Mouse (Mus musculus): ENCODE measurements around the gene Sfswap. TPM values are rescaled to one million over a fixed set of nuclear protein-coding genes. Genes with fewer than 3 reads are reported as not detected.
"Not testable (repeated sequence)": the region's sequence is repeated elsewhere in the genome, so short reads cannot be mapped to it uniquely, and the experiment has no call there.

Gene Sfswap
- total RNA-seq (2021): 100 to 1,000 TPM in 1 of 2 experiments, 10 to 100 TPM in 1; 69.5 to 115 TPM

DNA sequence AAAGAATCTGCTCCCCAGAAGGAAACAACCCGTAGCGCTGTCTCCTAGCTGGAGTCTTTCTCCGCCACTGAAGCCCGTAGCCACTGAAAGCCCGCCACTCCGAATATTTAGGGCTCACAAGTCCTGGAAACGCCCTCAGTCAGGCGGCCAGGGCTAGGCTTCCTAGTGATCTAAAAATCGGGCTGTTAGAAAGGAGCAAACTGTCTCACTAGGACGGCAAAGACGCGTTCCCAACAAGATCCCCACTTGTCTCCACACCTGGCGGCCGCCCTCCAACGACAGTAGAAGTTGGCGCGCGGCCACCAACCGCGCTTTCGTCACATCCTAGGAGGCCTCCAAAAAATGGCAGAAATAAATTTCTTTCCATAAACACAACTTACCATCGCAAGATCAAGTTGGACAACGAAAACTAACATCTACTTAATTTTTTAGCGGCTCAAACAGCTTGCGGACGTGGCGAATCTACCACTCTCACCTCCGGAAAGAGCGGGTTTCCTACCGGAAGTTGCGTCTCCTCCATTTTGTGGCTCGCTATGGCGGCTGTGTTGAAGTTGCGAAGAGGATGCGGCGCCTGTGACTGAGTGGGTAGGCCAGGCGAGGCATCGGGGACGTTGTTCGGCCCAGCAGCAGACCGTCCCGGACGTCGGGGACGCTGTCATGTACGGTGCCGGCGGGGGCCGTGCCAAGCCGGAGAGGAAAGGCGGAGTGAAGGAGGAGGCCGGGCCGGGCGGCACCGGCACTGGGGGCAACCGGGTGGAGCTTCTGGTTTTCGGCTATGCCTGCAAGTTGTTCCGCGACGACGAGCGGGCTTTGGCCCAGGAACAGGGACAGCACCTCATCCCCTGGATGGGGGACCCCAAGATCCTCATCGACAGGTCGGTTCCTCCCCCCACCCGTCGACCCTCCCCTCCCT is at the start of gene Sfswap:
Gene Sfswap (plus strand): TSS at position 500 of the 913 bp plus-strand sequence.
- intact Hi-C loops (cut with DNase I): loop anchor here (5.0 to 10.0 kb wide), 2 partner anchors 81 to 164 kb away; partner anchors contain the start of gene Mmp17
- peak; percentile 87 to 89 for DNase-seq (ENCODE audit: low spot score in 2 of 2)

DNA sequence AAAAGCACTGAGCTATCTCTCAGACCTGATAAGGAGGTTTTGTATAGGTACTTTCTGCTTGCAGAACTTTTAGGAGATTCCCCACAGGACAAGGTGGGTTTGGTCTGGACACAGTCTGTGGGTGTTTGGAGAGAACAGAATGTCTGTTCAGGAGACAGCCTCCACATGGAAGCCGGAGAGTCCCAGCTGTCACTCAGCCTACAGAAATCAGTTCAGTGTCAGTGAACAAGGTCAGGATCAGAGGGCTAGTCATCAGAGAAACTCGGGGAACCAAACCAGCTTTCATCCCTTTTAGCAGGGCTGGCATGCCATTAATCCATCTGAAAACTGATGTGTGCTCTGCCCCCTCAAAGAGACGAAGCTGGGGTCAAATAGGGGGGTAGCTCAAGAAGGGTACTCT is 48.5 kb upstream of the Sfswap start:
- no peak for DNase-seq (ENCODE audit: low spot score in 2 of 2)
- intact Hi-C loops (cut with DNase I): no loop called here

DNA sequence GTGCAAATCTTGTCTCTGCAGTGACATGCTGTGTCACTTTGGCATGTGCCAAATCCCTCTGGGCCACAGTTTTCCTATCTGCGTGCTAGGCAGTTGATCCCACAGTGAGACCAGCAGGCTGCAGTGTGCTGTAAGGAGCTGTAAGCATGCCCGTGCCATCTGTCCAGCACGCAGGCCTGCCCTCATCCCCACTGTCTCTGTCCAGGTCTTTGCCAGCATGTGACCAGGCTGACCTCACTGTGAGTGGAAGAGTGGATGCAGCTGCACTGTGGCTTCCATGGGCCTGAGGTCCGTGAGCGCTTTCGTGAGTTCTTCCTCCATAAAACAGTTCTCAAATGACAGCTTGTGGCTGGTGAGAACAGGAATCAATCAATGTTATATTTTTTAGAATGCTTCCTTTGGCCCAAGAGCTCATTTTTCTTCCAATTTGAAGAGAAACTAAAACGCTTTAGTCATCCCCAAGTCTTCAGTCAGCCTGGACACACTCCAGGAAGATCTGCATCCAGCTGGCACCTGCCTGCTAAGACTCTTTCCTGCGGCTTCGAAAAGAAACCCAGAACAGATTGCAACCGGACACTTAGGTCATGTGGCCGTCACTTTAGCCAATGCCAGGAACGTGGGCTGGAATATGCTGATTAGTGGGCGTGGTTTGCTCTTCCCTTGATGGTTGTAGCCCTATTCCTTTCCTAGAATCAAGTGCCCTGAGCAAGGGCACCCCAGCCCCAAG is 46.1 kb upstream of the Sfswap start:
- DNase-seq (ENCODE audit: low spot score in 2 of 2): peak; percentile 79 to 81
- intact Hi-C loops (cut with DNase I): no loop called here

DNA sequence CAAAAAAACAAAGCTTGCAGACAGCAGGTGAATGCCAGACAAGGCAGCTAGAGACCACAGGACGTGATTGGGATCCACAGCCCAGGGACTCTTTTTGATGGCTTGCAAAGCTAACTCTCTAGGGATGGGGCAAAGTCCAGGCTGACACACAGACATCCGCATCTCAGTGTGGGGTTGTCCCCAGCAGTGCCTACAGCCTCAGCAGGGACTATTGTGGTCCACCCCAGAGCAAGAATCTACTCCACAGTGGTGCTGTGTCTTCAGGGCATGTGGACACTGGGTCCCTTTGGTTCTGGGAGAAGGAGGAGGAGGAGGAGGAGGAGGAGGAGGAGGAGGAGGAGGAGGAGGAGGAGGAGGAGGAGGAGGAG is 45.5 kb upstream of the Sfswap start:
- no peak for DNase-seq (ENCODE audit: low spot score in 2 of 2)
- intact Hi-C loops (cut with DNase I): no loop called here

DNA sequence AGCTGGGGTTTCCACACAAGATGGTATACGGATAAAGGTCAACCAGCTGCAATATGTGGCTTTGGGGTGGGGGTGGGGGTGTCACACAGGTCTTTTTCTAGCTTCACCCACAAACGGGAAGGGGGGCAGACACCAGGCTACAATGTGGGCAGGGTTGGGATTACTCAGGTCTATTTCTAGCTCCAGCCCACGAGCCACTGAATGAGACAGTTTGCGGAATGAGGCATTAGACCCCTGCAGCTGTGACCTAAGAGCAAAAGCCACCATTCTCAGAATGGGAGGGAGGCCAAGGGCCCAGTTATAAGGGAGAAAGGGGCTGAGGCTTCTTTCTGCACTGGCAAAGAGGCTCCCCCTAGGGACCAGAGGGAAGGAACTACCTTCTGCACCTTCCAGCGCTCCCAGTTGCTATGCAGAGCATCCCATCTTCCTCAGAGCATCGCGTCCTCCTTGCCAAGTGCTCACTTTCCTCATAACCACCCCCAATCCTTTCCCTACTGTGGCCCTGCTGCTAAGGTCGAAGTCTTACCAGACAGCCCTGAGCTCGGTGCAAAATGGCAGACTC is 44.4 kb upstream of the Sfswap start:
- no peak for DNase-seq (ENCODE audit: low spot score in 2 of 2)
- intact Hi-C loops (cut with DNase I): no loop called here

DNA sequence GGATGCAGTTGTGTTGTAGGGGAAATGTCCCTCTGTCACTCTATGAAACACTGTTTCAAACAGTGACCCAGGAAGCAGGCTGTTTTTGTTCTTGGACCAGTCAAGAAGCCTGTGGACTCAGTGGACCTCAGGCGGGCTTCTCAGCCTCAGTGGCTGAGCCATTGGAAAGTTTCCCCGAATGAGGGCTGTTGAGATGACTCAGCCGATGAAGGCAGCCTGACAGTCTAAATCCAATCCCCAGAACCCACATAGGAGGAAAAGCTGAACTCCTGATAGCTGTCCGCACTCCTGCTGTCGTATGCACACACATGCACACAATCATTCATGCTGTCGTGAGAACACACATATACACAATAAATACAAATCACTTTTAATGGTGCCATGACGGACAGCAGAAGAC is 42.9 kb upstream of the Sfswap start:
- no peak for DNase-seq (ENCODE audit: low spot score in 2 of 2)
- intact Hi-C loops (cut with DNase I): no loop called here

DNA sequence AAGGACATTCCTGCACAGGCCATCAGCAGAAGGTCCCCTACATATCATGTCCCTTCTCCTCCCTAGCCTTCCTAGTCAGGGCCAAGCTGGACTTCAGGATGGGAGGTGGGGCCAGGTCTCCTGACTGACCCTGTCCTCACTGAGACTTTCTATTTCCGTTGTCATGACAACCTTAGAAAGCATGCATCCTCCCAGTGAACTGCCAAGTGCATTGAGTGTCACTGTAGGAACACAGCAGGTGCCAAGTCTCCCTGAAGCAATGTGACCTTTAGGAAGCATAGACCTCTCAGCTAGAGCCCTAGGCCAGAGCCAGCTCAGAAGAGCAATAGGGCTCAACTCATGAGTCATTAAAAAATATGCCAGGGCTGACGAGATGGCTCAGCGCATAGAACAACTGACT is 42.5 kb upstream of the Sfswap start:
- intact Hi-C loops (cut with DNase I): no loop called here
- no peak for DNase-seq (ENCODE audit: low spot score in 2 of 2)

DNA sequence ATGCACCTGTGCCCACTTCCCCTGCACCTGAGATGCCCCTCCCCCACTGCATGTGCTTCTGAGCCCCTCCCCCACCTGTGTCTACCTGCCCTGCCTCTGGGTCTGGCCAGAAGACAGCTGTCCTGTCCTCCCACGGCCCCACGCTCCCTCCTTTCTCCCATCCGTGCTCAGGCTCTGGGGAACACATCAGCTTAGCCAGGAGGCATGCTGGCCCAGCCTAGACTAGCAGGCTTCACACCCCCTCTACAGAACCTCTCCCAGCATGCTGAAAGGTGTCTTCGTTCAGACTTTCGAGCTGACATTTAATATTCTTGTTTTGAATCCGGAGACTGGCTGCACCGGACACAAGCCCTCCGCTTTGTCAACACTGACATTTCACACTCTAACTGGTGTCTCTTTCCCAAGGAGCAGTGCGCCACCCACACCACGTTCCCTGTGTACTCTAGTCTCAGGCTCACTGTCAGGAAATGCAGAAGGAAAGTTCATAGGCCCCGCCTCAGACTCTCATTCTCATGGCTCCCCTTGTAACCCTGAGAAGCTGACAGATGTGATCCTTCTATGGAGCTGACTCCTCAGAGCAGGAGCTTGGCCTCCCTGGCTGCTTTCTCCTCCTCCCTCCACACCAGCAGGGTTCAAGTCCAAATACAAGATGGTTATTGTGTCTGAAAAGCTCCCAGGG is 40.1 kb upstream of the Sfswap start:
- intact Hi-C loops (cut with DNase I): no loop called here
- DNase-seq (ENCODE audit: low spot score in 2 of 2): no peak

DNA sequence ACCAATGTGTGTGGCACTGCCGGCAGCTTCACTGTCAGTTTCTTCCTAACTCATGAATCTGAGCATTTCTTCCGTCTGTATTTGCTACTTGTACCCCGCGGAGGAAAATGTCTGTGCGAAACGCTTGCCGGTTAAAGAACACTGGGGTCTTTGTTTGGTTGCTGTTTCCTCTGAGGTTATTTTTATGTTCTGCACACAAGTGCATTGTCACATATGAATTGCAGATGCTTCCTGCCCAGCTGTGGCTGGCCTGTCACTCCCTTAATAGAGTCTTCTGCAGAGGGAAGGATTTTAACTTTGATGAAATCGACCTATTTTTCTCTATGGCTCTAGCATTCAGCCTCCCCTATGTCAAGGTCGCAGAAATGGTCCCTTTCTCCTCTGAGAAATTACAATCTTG is 37.4 kb upstream of the Sfswap start:
- intact Hi-C loops (cut with DNase I); DNase-seq (ENCODE audit: low spot score in 2 of 2): not testable (repeated sequence)

DNA sequence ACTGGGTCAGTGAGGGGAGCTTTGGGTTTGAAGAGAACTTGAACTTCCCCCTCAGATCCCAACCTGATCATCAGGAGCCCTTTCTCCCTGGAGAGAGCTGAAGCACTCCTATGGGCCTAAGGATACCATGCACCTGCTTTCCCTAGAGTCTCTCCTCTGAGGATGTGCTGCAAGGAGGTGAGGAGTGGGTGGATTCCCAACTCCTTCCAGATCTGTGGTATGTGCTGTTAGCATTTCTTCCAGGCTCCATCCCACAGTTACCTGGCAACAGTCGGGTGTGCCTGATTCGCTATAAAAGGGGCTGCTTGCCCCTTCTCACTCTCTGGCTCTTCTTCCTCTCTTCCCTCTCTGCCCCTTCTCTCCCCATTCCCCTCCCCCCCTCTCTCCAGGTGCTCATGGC is 35.2 kb upstream of the Sfswap start:
- peak; percentile 54 to 69 for DNase-seq (ENCODE audit: low spot score in 2 of 2)
- intact Hi-C loops (cut with DNase I): no loop called here

DNA sequence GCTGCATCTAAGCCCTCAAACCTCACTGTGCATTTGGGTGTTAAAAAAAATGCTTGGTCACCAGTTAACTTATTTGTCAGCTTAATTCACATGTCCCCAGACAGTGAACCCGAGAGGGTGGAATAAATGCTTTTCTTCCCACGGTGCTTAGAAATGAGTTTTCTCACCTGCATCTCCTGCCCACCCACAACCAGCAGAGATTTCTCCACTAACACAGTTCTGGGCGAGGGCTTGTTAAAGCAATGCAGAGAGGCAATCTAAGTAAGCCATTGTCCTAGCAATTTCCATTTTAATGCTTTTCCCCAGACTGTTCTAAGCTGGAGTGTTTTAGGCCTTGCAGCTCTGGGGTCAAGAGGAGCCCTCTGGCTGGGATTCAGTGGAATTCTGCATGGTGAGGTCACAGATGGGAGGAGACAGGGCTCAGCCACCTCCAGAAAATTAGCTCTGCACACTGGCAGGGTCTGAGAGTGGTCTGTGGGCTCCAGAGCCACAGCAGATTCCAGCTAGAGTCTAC is 25.4 kb upstream of the Sfswap start:
- DNase-seq (ENCODE audit: low spot score in 2 of 2): no peak
- intact Hi-C loops (cut with DNase I): no loop called here

DNA sequence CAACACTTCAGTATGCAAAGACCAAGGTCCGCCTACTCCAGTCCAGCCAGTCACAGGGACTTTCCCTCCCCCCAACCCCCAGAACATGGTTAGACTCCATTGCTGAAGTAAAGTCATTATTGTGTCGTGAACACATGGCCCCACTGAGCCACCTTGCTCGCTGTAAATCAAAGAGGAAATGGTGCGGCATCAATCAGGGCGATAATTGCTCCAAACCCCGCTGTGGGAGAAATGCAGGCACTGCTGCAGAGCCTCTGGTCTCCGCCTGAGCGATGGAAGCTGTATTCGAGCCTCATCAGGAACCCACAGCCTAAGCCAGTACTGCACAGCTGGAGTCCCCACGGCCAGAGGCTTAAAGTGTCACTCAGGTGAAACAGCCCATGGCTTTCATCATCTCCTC is 11.1 kb upstream of the Sfswap start:
- intact Hi-C loops (cut with DNase I): no loop called here
- DNase-seq (ENCODE audit: low spot score in 2 of 2): no peak

DNA sequence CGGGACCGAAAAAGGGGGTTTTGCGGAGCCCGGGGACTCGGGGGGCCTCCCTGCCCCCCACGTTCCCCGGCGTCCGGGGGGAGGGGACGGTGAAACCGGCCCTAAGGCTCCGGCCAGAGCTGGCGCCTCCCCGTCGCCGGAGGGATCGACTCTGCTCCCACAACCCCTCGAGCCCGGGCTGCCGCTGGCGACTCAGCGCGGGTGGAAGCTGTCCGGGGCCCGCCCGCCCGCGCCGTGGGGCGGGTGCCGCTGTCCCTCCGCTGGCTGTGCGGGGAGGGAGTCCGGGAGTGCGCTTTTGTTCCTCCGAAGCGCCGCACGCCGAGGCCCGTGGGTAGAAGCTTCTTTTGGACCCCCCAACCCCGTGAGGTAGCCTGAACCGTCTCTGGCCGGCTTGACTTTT is 650 bp downstream of the Sfswap start:
- no peak for DNase-seq (ENCODE audit: low spot score in 2 of 2)
- intact Hi-C loops (cut with DNase I): loop anchor here (5.0 to 10.0 kb wide), 2 partner anchors 81 to 163 kb away; partner anchors contain the start of gene Mmp17

DNA sequence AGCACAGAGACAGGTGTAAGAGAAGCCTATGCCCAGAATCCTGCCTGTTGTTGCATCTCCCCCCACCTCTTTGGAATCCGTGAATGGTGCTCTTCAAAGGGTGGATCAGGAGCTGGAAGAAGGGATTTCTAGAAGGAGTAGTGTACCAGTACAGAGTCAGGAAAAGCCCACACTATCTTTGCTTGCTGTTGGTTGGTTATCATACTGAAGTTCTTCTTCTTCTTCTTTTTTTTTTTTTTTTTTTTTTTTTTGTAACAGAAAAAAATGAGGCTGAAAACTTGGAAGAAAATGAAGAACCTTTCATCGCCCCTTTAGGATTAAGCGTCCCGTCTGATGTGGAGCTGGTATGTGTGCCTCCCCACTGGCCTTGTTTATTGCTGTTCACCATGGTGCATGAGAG is 5.9 kb downstream of the Sfswap start:
- DNase-seq (ENCODE audit: low spot score in 2 of 2): no peak
- intact Hi-C loops (cut with DNase I): loop anchor here (10.0 kb wide), 1 partner anchor 158 kb away; no protein-coding TSS in a partner anchor

DNA sequence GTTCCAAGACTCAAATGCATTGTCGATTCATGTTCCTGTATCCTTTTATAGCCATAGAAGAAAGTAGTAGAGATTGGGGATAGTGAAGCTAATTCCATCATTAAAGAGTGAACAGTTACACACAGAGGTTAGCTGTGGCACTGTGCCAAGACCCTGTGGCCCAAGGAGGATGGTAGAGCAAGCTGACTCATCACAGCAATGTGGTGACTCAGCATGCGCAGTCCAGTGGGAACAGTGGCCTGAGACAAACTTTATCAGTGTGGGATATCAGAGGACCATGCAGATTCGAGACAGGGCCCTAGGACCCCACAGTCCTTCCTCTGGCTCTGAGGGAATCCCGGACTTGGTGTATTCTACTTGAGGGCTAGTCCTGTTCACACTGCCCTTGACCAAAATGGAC is 17.2 kb downstream of the Sfswap start:
- intact Hi-C loops (cut with DNase I): no loop called here
- no peak for DNase-seq (ENCODE audit: low spot score in 2 of 2)

DNA sequence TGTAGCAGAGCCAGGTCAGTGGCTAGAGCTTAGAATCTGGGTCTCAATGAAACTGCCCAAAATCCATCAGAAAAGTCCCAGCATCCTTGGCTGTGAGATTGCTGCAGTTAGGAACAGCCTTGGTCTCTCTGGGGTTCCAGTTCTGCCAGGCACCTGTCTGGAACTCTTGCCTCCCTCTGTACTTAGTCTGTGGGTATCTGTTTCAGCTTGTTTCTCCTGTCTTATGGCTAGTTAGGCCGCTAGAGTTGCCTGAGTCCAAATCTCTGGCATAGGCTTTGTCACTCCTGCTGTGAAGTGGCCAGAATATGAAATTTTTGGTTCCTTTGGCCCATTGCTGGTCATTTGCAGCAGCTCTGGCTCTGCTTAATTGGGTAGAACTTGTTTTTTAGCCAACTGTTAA is 17.8 kb downstream of the Sfswap start:
- DNase-seq (ENCODE audit: low spot score in 2 of 2): no peak
- intact Hi-C loops (cut with DNase I): no loop called here

DNA sequence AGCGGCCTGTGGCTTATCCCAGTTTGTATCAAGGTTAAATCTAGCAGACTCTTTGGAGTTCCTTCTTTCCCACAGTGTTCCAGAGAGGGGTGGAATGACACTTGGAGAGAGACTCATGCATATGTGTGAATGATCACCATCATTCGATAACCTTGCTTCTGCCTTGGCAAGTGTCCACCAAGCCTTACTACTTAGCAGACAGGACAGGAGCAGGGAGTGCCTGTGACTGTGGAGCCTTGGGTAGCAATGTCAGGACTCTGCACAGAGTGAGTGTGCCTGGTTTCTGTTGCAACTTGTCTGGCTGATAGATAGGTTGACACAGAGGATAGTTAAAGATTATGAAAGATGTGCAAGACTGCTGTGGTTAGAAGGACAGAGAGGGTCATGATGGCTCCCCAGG is 18.6 kb downstream of the Sfswap start:
- DNase-seq (ENCODE audit: low spot score in 2 of 2): no peak
- intact Hi-C loops (cut with DNase I): no loop called here

DNA sequence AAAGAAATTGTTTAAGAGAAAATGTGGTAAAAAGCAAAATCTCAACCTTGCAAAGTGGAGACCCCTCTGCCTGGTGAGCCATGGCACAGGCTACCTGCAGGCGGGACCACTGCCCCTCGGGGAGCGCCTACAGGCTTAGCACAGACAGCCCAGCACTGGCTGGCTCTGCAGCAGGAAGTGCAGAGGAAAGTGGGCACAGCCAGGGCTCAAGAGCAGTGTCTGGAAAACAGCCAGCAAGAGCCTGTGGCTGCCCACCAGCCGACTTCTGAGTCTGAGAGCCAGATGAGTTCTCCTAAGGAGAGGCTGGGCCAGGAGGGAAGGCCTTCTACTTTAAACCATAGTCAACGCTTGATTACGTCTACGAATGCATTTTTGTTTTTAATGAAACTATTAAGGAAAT is 20.5 kb downstream of the Sfswap start:
- intact Hi-C loops (cut with DNase I): no loop called here
- peak in 1 of 2 experiments; percentile 55 for DNase-seq (ENCODE audit: low spot score in 2 of 2)

DNA sequence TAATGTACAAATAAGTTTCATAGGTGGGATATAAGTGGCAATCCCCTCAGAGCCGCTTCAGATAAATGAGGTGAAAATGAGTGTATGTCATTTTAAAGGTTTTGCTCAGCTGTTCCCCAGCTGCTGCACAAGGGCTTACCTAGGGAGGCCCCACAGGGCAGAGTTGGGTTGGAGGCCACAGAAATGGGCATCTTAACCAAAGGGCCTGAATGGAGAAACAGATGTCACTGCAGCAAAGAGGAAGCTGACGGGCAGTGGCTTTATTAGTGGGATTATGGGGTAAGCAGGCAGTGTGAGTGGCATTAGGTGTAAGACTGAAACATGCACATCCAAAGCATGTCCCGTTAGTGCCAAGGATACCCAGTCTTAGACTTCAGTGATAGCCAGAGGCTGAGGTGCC is 20.9 kb downstream of the Sfswap start:
- intact Hi-C loops (cut with DNase I): no loop called here
- no peak for DNase-seq (ENCODE audit: low spot score in 2 of 2)

DNA sequence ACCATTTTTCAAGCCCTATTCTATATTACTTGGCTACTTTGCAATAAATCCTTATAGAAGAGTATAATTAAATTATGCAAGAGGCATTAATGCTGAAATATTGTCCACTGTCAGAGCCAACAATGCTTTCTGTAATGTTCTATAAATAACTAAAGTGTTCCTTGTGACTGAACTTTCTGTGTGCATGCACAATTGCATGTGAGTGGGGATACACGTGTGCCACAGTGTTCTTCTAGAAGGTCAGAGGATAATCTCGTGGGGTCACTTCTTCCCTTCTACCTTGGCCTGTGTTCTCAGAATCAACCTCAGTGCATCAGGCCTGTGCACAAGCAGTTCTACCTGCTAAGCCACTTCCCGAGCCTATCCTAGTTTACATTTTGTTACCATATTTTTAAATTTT is 22.1 kb downstream of the Sfswap start:
- no peak for DNase-seq (ENCODE audit: low spot score in 2 of 2)
- intact Hi-C loops (cut with DNase I): no loop called here
